Mouse (Mus musculus) kidney, embryonic 16.5 days (tissue): ENCODE results near the gene 1700025G04Rik. TPM values are rescaled to one million over a fixed set of nuclear protein-coding genes. Genes with fewer than 3 reads are reported as not detected.
A peak's percentile ranks its signal among the peaks of the same experiment; 100 is the strongest.

Experiments used
- ATAC-seq: fragments of 200-750 bp; cut with Nextera tagmentation; 2 replicates; pipeline ENCODE4 v1.8.0; 2017; ENCODE audit warnings: moderate TSS enrichment; ENCODE audit not compliant: low FRiP score, low TSS enrichment
- H3K27ac ChIP-seq: fragments of 300-500 bp; sonication (generic); 2 replicates; pipeline ENCODE4 v1.5.1; 2014; ENCODE audit warnings: low read length
- H3K27me3 ChIP-seq: fragments of 300-500 bp; sonication (generic); 2 replicates; pipeline ENCODE4 v1.6.1; 2014; ENCODE audit warnings: low read length, control low read depth, mixed read lengths; ENCODE audit not compliant: insufficient read depth
- H3K36me3 ChIP-seq: fragments of 300-500 bp; sonication (generic); 2 replicates; pipeline ENCODE4 v1.6.1; 2014; ENCODE audit warnings: low read length, control low read depth, mixed read lengths; ENCODE audit not compliant: insufficient read depth
- H3K4me1 ChIP-seq: fragments of 300-500 bp; sonication (generic); 2 replicates; pipeline ENCODE4 v1.6.1; 2014; ENCODE audit warnings: low read length, control low read depth, mixed read lengths; ENCODE audit not compliant: insufficient read depth
- H3K4me2 ChIP-seq: fragments of 300-500 bp; sonication (generic); replicated peaks from 2 replicates; pipeline ENCODE4 v1.6.1; 2014; ENCODE audit warnings: low read depth, low read length
- H3K4me3 ChIP-seq: fragments of 300-500 bp; sonication (generic); 2 replicates; pipeline ENCODE4 v1.5.1; 2014; ENCODE audit warnings: mild to moderate bottlenecking, low read length
- H3K9ac ChIP-seq: fragments of 300-500 bp; sonication (generic); replicated peaks from 2 replicates; pipeline ENCODE4 v1.6.1; 2014; ENCODE audit warnings: low read length
- H3K9me3 ChIP-seq: fragments of 300-500 bp; sonication (generic); 2 replicates; pipeline ENCODE4 v1.6.1; 2016; ENCODE audit warnings: low read length, control low read depth
- WGBS: fragments of 180-500 bp; shearing (Covaris S2); extraction: QIAGEN DNeasy Blood & Tissue Kit; methylation state at CpG from one replicate; pipeline ENCODE4 v1.1.7; 2014; 5-methylcytosine and 5-hydroxymethylcytosine counted together
- polyA plus RNA-seq: library from polyadenylated mRNA; unstranded; fragments of >200 nt; fragmentation: Nextera tagmentation; extraction: Ambion mirVana; gene quantifications from 2 replicates; pipeline ENCODE4 v1.2.1, GENCODE M21; 2015

1700025G04Rik gene
- polyA plus RNA-seq, 1 experiment from 2014 or later = 15.4 TPM

GRCm38 (mm10) chr1:151863135-151863796, 226.7 kb downstream of the 1700025G04Rik start:
- Histone ChIP-seq H3K4me3 (no peak overlapping the region), H3K4me2 (no peak overlapping the region), H3K27me3 (no peaks in the 10 kb centered on the region), H3K36me3 (no peaks in the 10 kb centered on the region), H3K27ac (peak overlapping the region; percentile 73; the same call in 1 of the 2 replicates), H3K9me3 (no peaks in the 10 kb centered on the region), H3K9ac (no peak overlapping the region), H3K4me1 (peaks cover 10% of the 10 kb centered on the region; the same call in 1 of the 2 replicates)
- 68% methylated on average over 17 of the region's 17 CpGs for WGBS
- peak; percentile 65; the same call in 1 of the 2 replicates for ATAC-seq

GRCm38 (mm10) chr1:151862109-151862508, 227.8 kb downstream of the 1700025G04Rik start:
- H3K4me1 ChIP-seq = peaks cover 10% of the 10 kb centered on the region; the same call in 1 of the 2 replicates
- no peak overlapping the region for H3K27ac ChIP-seq
- H3K4me3 ChIP-seq = no peak overlapping the region
- no peak overlapping the region for H3K9ac ChIP-seq
- no peaks in the 10 kb centered on the region for H3K36me3 ChIP-seq
- 91% methylated on average over 8 of the region's 8 CpGs for WGBS
- ATAC-seq = no peak
- no peaks in the 10 kb centered on the region for H3K9me3 ChIP-seq
- no peaks in the 10 kb centered on the region for H3K27me3 ChIP-seq
- H3K4me2 ChIP-seq = no peak overlapping the region

- Histone ChIP-seq H3K27me3 (no peaks in the 10 kb centered on the region), H3K36me3 (no peaks in the 10 kb centered on the region), H3K27ac (no peak overlapping the region), H3K4me2 (no peak overlapping the region), H3K9me3 (no peaks in the 10 kb centered on the region), H3K4me1 (peaks cover 10% of the 10 kb centered on the region; the same call in 1 of the 2 replicates), H3K9ac (no peak overlapping the region), H3K4me3 (no peak overlapping the region)
- no peak for ATAC-seq
- 53% methylated on average over 20 of the region's 20 CpGs for WGBS
These were observed 228.5 kb downstream of the 1700025G04Rik start for GRCm38 (mm10) chr1:151861334-151861995.

- Histone ChIP-seq H3K27me3 (no peaks in the 10 kb centered on the region), H3K27ac (no peak overlapping the region), H3K4me2 (no peak overlapping the region), H3K9ac (no peak overlapping the region), H3K36me3 (no peaks in the 10 kb centered on the region), H3K4me1 (peaks cover 1% of the 10 kb centered on the region; the same call in 1 of the 2 replicates), H3K9me3 (no peaks in the 10 kb centered on the region), H3K4me3 (no peak overlapping the region)
- ATAC-seq = no peak
- WGBS = 92% methylated on average over 1 of the region's 1 CpGs
These were observed 231.5 kb downstream of the 1700025G04Rik start for GRCm38 (mm10) chr1:151858474-151858873.

- H3K4me2 ChIP-seq = no peak overlapping the region
- H3K27me3 ChIP-seq = no peaks in the 10 kb centered on the region
- ATAC-seq = no peak
- no peak overlapping the region for H3K4me3 ChIP-seq
- H3K27ac ChIP-seq = no peak overlapping the region
- no peaks in the 10 kb centered on the region for H3K9me3 ChIP-seq
- H3K4me1 ChIP-seq = no peaks in the 10 kb centered on the region
- no peaks in the 10 kb centered on the region for H3K36me3 ChIP-seq
- 61% methylated on average over 1 of the region's 1 CpGs for WGBS
- H3K9ac ChIP-seq = no peak overlapping the region
These were observed 234.4 kb downstream of the 1700025G04Rik start for GRCm38 (mm10) chr1:151855561-151855960.

GRCm38 (mm10) chr1:151851976-151852375, 237.9 kb downstream of the 1700025G04Rik start:
- H3K4me2 ChIP-seq = no peak overlapping the region
- H3K27ac ChIP-seq = no peak overlapping the region
- H3K9ac ChIP-seq = no peak overlapping the region
- no peaks in the 10 kb centered on the region for H3K36me3 ChIP-seq
- H3K4me1 ChIP-seq = no peaks in the 10 kb centered on the region
- no peaks in the 10 kb centered on the region for H3K27me3 ChIP-seq
- no peak overlapping the region for H3K4me3 ChIP-seq
- WGBS = 79% methylated on average over 3 of the region's 3 CpGs
- H3K9me3 ChIP-seq = no peaks in the 10 kb centered on the region
- ATAC-seq = no peak

GRCm38 (mm10) chr1:151851051-151851848, 238.7 kb downstream of the 1700025G04Rik start:
- no peak overlapping the region for H3K4me3 ChIP-seq
- H3K27ac ChIP-seq = no peak overlapping the region
- H3K36me3 ChIP-seq = no peaks in the 10 kb centered on the region
- no peak for ATAC-seq
- H3K9me3 ChIP-seq = no peaks in the 10 kb centered on the region
- H3K9ac ChIP-seq = no peak overlapping the region
- 84% methylated on average over 20 of the region's 20 CpGs for WGBS
- H3K27me3 ChIP-seq = no peaks in the 10 kb centered on the region
- H3K4me2 ChIP-seq = no peak overlapping the region
- H3K4me1 ChIP-seq = no peaks in the 10 kb centered on the region

- no peak for ATAC-seq
- WGBS = 87% methylated on average over 16 of the region's 16 CpGs
- H3K4me3 ChIP-seq = no peak overlapping the region
- H3K27ac ChIP-seq = no peak overlapping the region
- no peaks in the 10 kb centered on the region for H3K36me3 ChIP-seq
- no peaks in the 10 kb centered on the region for H3K4me1 ChIP-seq
- no peaks in the 10 kb centered on the region for H3K27me3 ChIP-seq
- no peaks in the 10 kb centered on the region for H3K9me3 ChIP-seq
- H3K4me2 ChIP-seq = no peak overlapping the region
- no peak overlapping the region for H3K9ac ChIP-seq
These were observed 239.8 kb downstream of the 1700025G04Rik start for GRCm38 (mm10) chr1:151849993-151850608.

- no peak overlapping the region for H3K4me2 ChIP-seq
- no peak overlapping the region for H3K4me3 ChIP-seq
- 98% methylated on average over 2 of the region's 2 CpGs for WGBS
- no peaks in the 10 kb centered on the region for H3K36me3 ChIP-seq
- H3K4me1 ChIP-seq = no peaks in the 10 kb centered on the region
- H3K9ac ChIP-seq = no peak overlapping the region
- no peak overlapping the region for H3K27ac ChIP-seq
- no peaks in the 10 kb centered on the region for H3K27me3 ChIP-seq
- no peaks in the 10 kb centered on the region for H3K9me3 ChIP-seq
- no peak for ATAC-seq
These were observed 241.6 kb downstream of the 1700025G04Rik start for GRCm38 (mm10) chr1:151848286-151848685.
